Mouse (Mus musculus) adrenal gland, postnatal 0 days (tissue): Measurements from ENCODE around the gene Gm21440. TPM values are rescaled to one million over a fixed set of nuclear protein-coding genes. Genes with fewer than 3 reads are reported as not detected.

Experiments used
- polyA plus RNA-seq: library from polyadenylated mRNA; unstranded; fragments of >200 nt; fragmentation: Nextera tagmentation; extraction: Ambion mirVana; gene quantifications from 2 replicates; pipeline ENCODE4 v1.2.1, GENCODE M21; 2015

Gene Gm21440
- polyA plus RNA-seq: not detected in 2 replicates

DNA sequence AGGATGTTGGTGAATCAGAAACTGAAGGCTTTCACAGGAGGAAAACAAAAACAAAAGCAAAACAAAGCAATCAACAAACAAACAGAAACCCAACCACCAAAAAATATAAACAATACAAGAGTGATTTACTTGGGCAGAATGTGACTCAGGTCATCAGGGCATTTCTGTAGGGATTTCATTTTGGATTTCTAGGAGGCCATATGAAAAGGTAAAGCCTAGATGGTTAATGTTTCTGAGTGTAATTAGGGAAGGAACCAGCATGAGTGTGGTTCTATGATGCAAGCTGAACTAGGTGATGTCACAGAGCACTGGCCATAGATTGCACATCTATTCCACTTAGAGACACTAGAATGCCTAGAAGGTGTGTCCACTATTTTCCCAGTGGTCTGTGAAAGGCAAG, at the start of gene Gm21440, which contains the start of gene Gm21454:
TSS of gene Gm21440 (plus strand) at position 301 of the 400 bp plus-strand sequence.
TSS of gene Gm21454 (plus strand) at position 352 of the 400 bp plus-strand sequence.

DNA sequence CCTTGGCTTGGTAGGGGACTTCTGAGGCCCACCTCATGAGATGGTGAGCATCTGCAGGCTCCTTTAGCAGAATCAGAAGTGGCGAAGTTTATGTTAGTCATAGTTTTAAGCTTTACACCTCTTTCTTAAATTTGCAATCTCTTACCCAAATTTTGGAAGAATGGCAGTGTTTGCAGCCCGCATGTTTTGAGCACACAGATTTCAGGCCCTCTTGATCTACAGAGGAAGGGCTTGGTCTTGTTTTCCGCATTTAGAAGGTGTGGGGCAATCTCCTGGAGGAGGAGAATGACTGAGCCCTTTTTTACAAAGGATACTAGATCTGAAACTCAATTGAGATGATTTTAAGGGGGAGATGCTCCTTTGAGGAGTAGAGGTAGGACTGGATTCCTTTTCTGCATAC, 28.4 kb upstream of the Gm21440 start, which contains the start of gene Gm21828:
TSS of gene Gm21828 (minus strand) at position 101 of the 400 bp plus-strand sequence.

Other genes starting within 250 kb of the Gm21440 start
- not detected in 2 replicates for gene Gm20807, start 209.5 kb upstream of the Gm21440 start, polyA plus RNA-seq
- not detected in 2 replicates for gene Gm21891, start 118.9 kb upstream of the Gm21440 start, polyA plus RNA-seq
- not detected in 2 replicates for gene Gm21425, start 90.4 kb upstream of the Gm21440 start, polyA plus RNA-seq
- not detected in 2 replicates for gene Gm21828, start 28.5 kb upstream of the Gm21440 start, polyA plus RNA-seq
- gene Gm21454, start 51 bp downstream of the Gm21440 start, polyA plus RNA-seq: not detected in 2 replicates
- not detected in 2 replicates for gene Gm21725, start 96.7 kb downstream of the Gm21440 start, polyA plus RNA-seq
- not detected in 2 replicates for gene Gm21866, start 213.2 kb downstream of the Gm21440 start, polyA plus RNA-seq
- not detected in 2 replicates for gene Gm20773, start 241.6 kb downstream of the Gm21440 start, polyA plus RNA-seq